Mouse (Mus musculus): ENCODE measurements around the gene Dgkz. TPM values are rescaled to one million over a fixed set of nuclear protein-coding genes. Genes with fewer than 3 reads are reported as not detected.

The Dgkz gene
- polyA plus RNA-seq, 1 experiment, result 1,103 TPM

DNA sequence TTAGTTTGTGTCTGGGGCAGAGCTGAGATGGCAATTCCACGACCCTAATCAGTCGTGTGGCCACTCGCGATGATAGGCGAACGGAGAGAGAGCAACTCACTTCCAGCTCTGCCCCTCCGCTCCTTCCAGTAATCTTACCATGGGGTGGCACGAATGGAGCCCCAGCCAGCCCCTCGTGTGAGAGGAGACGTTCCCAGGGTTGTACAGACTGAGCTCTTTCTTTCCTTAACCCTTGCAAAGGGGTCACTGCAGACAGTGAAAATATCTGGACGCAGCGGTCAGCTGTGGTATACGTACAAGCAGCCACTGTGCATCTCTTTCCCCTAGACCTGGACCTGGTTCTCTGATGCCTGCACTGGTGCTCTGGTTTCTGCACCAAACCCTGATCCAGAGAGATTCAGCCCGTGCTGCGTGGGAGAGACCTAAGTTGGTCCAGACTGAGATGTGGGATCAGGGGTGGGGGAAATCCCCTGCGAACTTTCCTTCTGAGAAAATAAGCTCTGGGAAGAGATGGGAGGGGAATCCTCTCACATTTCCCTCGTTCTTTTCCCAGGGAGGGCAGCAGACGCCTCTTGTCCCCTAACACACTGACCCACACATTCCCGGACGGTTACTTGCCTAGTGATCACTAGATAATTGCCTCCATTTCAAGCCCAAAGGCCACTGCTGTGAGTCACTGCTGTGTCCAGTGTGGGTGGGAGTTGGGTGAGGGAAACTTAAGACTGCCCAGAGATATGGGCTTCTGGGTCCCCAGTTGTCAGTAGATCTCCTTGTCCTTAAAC is 33.1 kb upstream of the Dgkz start:
- DNase-seq, result no peak
- H3K27ac ChIP-seq (ENCODE audit: control insufficient read depth, insufficient read depth, low read length), result no peak overlapping the region
- no peaks in the 10 kb centered on the region for H3K36me3 ChIP-seq (ENCODE audit: control insufficient read depth, insufficient read depth, low read length)
- peak overlapping the region; percentile 58 for H3K4me3 ChIP-seq (ENCODE audit: control insufficient read depth, insufficient read depth, low read length)
- H3K27me3 ChIP-seq (ENCODE audit: control insufficient read depth, insufficient read depth, low read length), result peaks cover 6% of the 10 kb centered on the region
- 14% methylated on average over 20 of the region's 20 CpGs for WGBS
- peaks cover 6% of the 10 kb centered on the region for H3K4me1 ChIP-seq (replicated peaks; ENCODE audit: control insufficient read depth, insufficient read depth, low read length)
- TF ChIP-seq POLR2A (IDR thresholded peaks at IDR 0.05; ENCODE audit: control insufficient read depth, extremely low read depth, insufficient read depth, low read length, poor library complexity) (no peak), CTCF (IDR thresholded peaks at IDR 0.05; ENCODE audit: borderline replicate concordance, control insufficient read depth, extremely low read depth, insufficient read depth, low read length, poor library complexity) (no peak)

- DNase-seq, result peak; percentile 98
- WGBS, result under 1% methylated on average over 32 of the region's 34 CpGs
- TF ChIP-seq CTCF (IDR thresholded peaks at IDR 0.05; ENCODE audit: borderline replicate concordance, control insufficient read depth, extremely low read depth, insufficient read depth, low read length, poor library complexity) (no peak), POLR2A (IDR thresholded peaks at IDR 0.05; ENCODE audit: control insufficient read depth, extremely low read depth, insufficient read depth, low read length, poor library complexity) (peak; percentile 41; the same call in 1 of the 2 replicates)
- H3K27me3 ChIP-seq (ENCODE audit: control insufficient read depth, insufficient read depth, low read length), result peaks cover 6% of the 10 kb centered on the region
- H3K4me3 ChIP-seq (ENCODE audit: control insufficient read depth, insufficient read depth, low read length), result peak overlapping the region; percentile 58
- peaks cover 6% of the 10 kb centered on the region for H3K4me1 ChIP-seq (replicated peaks; ENCODE audit: control insufficient read depth, insufficient read depth, low read length)
- no peak overlapping the region for H3K27ac ChIP-seq (ENCODE audit: control insufficient read depth, insufficient read depth, low read length)
- H3K36me3 ChIP-seq (ENCODE audit: control insufficient read depth, insufficient read depth, low read length), result no peaks in the 10 kb centered on the region
Observed at GRCm38 (mm10) chr2:92007933-92008622, 32.4 kb upstream of the Dgkz start.

GRCm38 (mm10) chr2:92006983-92007921 is 31.6 kb upstream of the Dgkz start:
- H3K4me3 ChIP-seq (ENCODE audit: control insufficient read depth, insufficient read depth, low read length), result no peak overlapping the region
- peaks cover 6% of the 10 kb centered on the region for H3K27me3 ChIP-seq (ENCODE audit: control insufficient read depth, insufficient read depth, low read length)
- TF ChIP-seq CTCF (IDR thresholded peaks at IDR 0.05; ENCODE audit: borderline replicate concordance, control insufficient read depth, extremely low read depth, insufficient read depth, low read length, poor library complexity) (no peak), POLR2A (IDR thresholded peaks at IDR 0.05; ENCODE audit: control insufficient read depth, extremely low read depth, insufficient read depth, low read length, poor library complexity) (no peak)
- peaks cover 6% of the 10 kb centered on the region for H3K4me1 ChIP-seq (replicated peaks; ENCODE audit: control insufficient read depth, insufficient read depth, low read length)
- H3K27ac ChIP-seq (ENCODE audit: control insufficient read depth, insufficient read depth, low read length), result no peak overlapping the region
- 7% methylated on average over 28 of the region's 28 CpGs for WGBS
- no peak for DNase-seq
- H3K36me3 ChIP-seq (ENCODE audit: control insufficient read depth, insufficient read depth, low read length), result no peaks in the 10 kb centered on the region

- no peak overlapping the region for H3K27ac ChIP-seq (ENCODE audit: control insufficient read depth, insufficient read depth, low read length)
- no peak for TF ChIP-seq CTCF (IDR thresholded peaks at IDR 0.05; ENCODE audit: borderline replicate concordance, control insufficient read depth, extremely low read depth, insufficient read depth, low read length, poor library complexity)
- no peak for TF ChIP-seq POLR2A (IDR thresholded peaks at IDR 0.05; ENCODE audit: control insufficient read depth, extremely low read depth, insufficient read depth, low read length, poor library complexity)
- WGBS, result 79% methylated on average over 6 of the region's 6 CpGs
- peaks cover 6% of the 10 kb centered on the region for H3K4me1 ChIP-seq (replicated peaks; ENCODE audit: control insufficient read depth, insufficient read depth, low read length)
- no peaks in the 10 kb centered on the region for H3K36me3 ChIP-seq (ENCODE audit: control insufficient read depth, insufficient read depth, low read length)
- H3K4me3 ChIP-seq (ENCODE audit: control insufficient read depth, insufficient read depth, low read length), result no peak overlapping the region
- DNase-seq, result no peak
- H3K27me3 ChIP-seq (ENCODE audit: control insufficient read depth, insufficient read depth, low read length), result peaks cover 6% of the 10 kb centered on the region
Observed at GRCm38 (mm10) chr2:92006491-92006890, 30.8 kb upstream of the Dgkz start.

GRCm38 (mm10) chr2:92004617-92005016 is 29.0 kb upstream of the Dgkz start:
- TF ChIP-seq CTCF (IDR thresholded peaks at IDR 0.05; ENCODE audit: borderline replicate concordance, control insufficient read depth, extremely low read depth, insufficient read depth, low read length, poor library complexity), result no peak
- TF ChIP-seq POLR2A (IDR thresholded peaks at IDR 0.05; ENCODE audit: control insufficient read depth, extremely low read depth, insufficient read depth, low read length, poor library complexity), result no peak
- no peak for DNase-seq
- H3K36me3 ChIP-seq (ENCODE audit: control insufficient read depth, insufficient read depth, low read length), result no peaks in the 10 kb centered on the region
- H3K4me1 ChIP-seq (replicated peaks; ENCODE audit: control insufficient read depth, insufficient read depth, low read length), result peaks cover 6% of the 10 kb centered on the region
- H3K27me3 ChIP-seq (ENCODE audit: control insufficient read depth, insufficient read depth, low read length), result peaks cover 8% of the 10 kb centered on the region
- H3K4me3 ChIP-seq (ENCODE audit: control insufficient read depth, insufficient read depth, low read length), result no peak overlapping the region
- WGBS, result 83% methylated on average over 7 of the region's 7 CpGs
- no peak overlapping the region for H3K27ac ChIP-seq (ENCODE audit: control insufficient read depth, insufficient read depth, low read length)
